Mouse (Mus musculus): ENCODE measurements around the gene Lrba. TPM values are rescaled to one million over a fixed set of nuclear protein-coding genes. Genes with fewer than 3 reads are reported as not detected.

The Lrba gene
- total RNA-seq, 2 experiments from 2014 or later, result 26.3 to 27.3 TPM

Other genes with a start within 250 kb of the Lrba start
- not detected for gene Prss48, start 222.2 kb upstream of the Lrba start, total RNA-seq (2021)
- 100 to 1,000 TPM; 426 to 436 TPM for gene Rps3a1, start 82.0 kb upstream of the Lrba start, total RNA-seq (2021)

Data from gastrocnemius, adult 18-20 months (tissue).